Mouse (Mus musculus): ENCODE measurements at regions not wholly inside any gene's neighbourhood (a gene's known extent, or its start where the extent isn't known, plus 50 kb on each side); places are given as distances from the start of the nearest gene placed in this dataset.

DNA sequence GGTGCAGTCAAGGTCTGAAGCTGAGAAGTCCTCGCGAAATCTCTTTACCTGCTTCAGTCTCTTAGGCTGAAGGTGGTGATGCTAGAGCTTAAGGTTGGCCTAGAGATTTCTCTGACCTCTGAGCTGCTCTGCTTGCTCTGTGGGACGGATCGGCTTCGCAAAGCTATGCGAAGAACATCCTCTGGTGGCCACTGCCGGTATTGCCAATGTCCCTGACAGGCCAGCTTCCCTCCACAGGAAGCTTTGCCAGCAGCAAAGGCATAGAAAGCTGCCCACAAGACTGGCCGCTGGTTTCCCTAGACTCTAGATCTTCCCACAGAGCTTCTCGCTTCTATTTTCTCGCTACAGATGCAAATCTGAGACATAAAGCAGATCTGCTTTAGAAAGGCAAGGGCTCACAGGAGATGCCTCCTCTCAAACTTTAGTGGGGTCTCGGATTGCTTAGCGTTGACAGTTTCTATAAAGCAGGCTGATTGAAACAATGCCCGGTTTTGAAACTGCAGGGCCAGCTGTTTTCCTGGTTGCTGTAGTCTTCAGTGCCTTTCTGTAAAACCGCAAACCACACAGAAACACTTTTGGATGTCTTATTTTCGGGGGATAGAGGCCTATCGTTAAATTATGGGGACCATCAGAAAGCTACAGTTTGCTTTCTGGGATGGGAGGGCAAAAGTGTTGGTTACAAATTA lies 153.7 kb downstream of the Car8 start:
- H3K27ac ChIP-seq (ENCODE audit: insufficient read depth, low read depth): no peak overlapping the region
- no peaks in the 10 kb centered on the region for H3K27me3 ChIP-seq (replicated peaks)
- peak; percentile 35; the same call in 1 of the 2 replicates for TF ChIP-seq TCF12 (IDR thresholded peaks at IDR 0.05; ENCODE audit: low read depth, low read length)
- TF ChIP-seq ELF1 (IDR thresholded peaks at IDR 0.05; ENCODE audit: low read depth, low read length): 0 out of 2 replicates have a peak, but pooled peaks have one; percentile 18
- no peak for TF ChIP-seq ETS1 (conservative IDR thresholded peaks at IDR 0.05; ENCODE audit: low read depth, low read length)
- TF ChIP-seq UBTF (IDR thresholded peaks at IDR 0.05; ENCODE audit: low read depth, low read length): no peak
- TF ChIP-seq USF1 (IDR thresholded peaks at IDR 0.05; ENCODE audit: low read depth, low read length): no peak
- TF ChIP-seq RCOR1 (conservative IDR thresholded peaks at IDR 0.05; ENCODE audit: low read depth, low read length): peak; percentile 64; the same call in 1 of the 2 replicates
- 0 out of 2 replicates have a peak, but pooled peaks have one; percentile 27 for TF ChIP-seq MAFK (IDR thresholded peaks at IDR 0.05; ENCODE audit: insufficient replicate concordance, low read length)
- TF ChIP-seq MYC (IDR thresholded peaks at IDR 0.05; ENCODE audit: low read depth, low read length): no peak
- no peak for TF ChIP-seq ZKSCAN1 (IDR thresholded peaks at IDR 0.05; ENCODE audit: borderline replicate concordance, low read depth, low read length)
- TF ChIP-seq MXI1 (IDR thresholded peaks at IDR 0.05; ENCODE audit: low read depth, low read length): no peak
- TF ChIP-seq MAZ (IDR thresholded peaks at IDR 0.05; ENCODE audit: low read depth, low read length): no peak
- peak; percentile 29; the same call in 1 of the 2 replicates for TF ChIP-seq NRF1 (IDR thresholded peaks at IDR 0.05; ENCODE audit: low read depth, low read length)
- TF ChIP-seq TBP (conservative IDR thresholded peaks at IDR 0.05; ENCODE audit: low read depth, low read length): no peak
- no peak for TF ChIP-seq ZMIZ1 (IDR thresholded peaks at IDR 0.05; ENCODE audit: low read depth, low read length)
- no peak for TF ChIP-seq PAX5 (IDR thresholded peaks at IDR 0.05; ENCODE audit: low read length)
- TF ChIP-seq IRF4 (IDR thresholded peaks at IDR 0.05; ENCODE audit: low read depth, low read length): peak; percentile 51; the same call in 1 of the 2 replicates
- TF ChIP-seq SIN3A (IDR thresholded peaks at IDR 0.05; ENCODE audit: low read length): peak; percentile 45; the same call in 1 of the 2 replicates
- TF ChIP-seq RAD21 (IDR thresholded peaks at IDR 0.05; ENCODE audit: low read depth, low read length): peak; percentile 97
- TF ChIP-seq ZNF384 (IDR thresholded peaks at IDR 0.05; ENCODE audit: low read depth, low read length): no peak
- peak; percentile 45; the same call in 1 of the 2 replicates for TF ChIP-seq NELFE (IDR thresholded peaks at IDR 0.05; ENCODE audit: low read depth, low read length)
- no peak for TF ChIP-seq BHLHE40 (IDR thresholded peaks at IDR 0.05; ENCODE audit: low read depth, low read length)
- no peak for TF ChIP-seq JUND (conservative IDR thresholded peaks at IDR 0.05; ENCODE audit: low read depth, low read length)
- peak; percentile 62; the same call in 1 of the 2 replicates for TF ChIP-seq MEF2A (IDR thresholded peaks at IDR 0.05; ENCODE audit: borderline replicate concordance, low read depth, low read length)
- no peak for TF ChIP-seq USF2 (conservative IDR thresholded peaks at IDR 0.05; ENCODE audit: low read depth, low read length)
- no peak for TF ChIP-seq GABPA (IDR thresholded peaks at IDR 0.05; ENCODE audit: insufficient replicate concordance, low read depth, low read length)
- TF ChIP-seq EP300 (IDR thresholded peaks at IDR 0.05; ENCODE audit: low read length): no peak
- TF ChIP-seq KAT2A (IDR thresholded peaks at IDR 0.05; ENCODE audit: insufficient replicate concordance, low read length): no peak
- no peak for TF ChIP-seq E2F4 (IDR thresholded peaks at IDR 0.05; ENCODE audit: insufficient replicate concordance, low read depth, low read length)
- TF ChIP-seq CHD2 (IDR thresholded peaks at IDR 0.05; ENCODE audit: low read length): 0 out of 2 replicates have a peak, but pooled peaks have one; percentile 31
- TF ChIP-seq CTCF (conservative IDR thresholded peaks at IDR 0.05 in 1 of 2, IDR thresholded peaks at IDR 0.05 in 1 of 2; ENCODE audit: low read depth in 2 of 2, low read length in 2 of 2): peak; percentile 94 to 98
- peak; percentile 98 for TF ChIP-seq SMC3 (IDR thresholded peaks at IDR 0.05; ENCODE audit: low read depth, low read length)
- no peak for TF ChIP-seq POLR2AphosphoS2 (IDR thresholded peaks at IDR 0.05; ENCODE audit: low read depth, low read length)
- TF ChIP-seq CHD1 (IDR thresholded peaks at IDR 0.05; ENCODE audit: low read depth, low read length): no peak
- peak; percentile 92 for TF ChIP-seq ZC3H11A (IDR thresholded peaks at IDR 0.05; ENCODE audit: low read depth, low read length)
- H3K9ac ChIP-seq (ENCODE audit: insufficient read depth, low read depth): no peak overlapping the region
- H3K4me3 ChIP-seq (replicated peaks in 1 of 3; ENCODE audit: low read depth in 2 of 3, low read length in 2 of 3, poor library complexity in 1 of 3): no peak overlapping the region
- dilution Hi-C loops (cut with MboI; ENCODE audit: extremely low pct_ligation_motif_present, extremely low pct_unique_long_range_greater_than_20kb, low sequenced_read_pairs): no loop called here
- peaks cover 0 to 4% of the 10 kb centered on the region in 2 experiments; a peak in 1 of 4 replicates for H3K4me1 ChIP-seq (ENCODE audit: control insufficient read depth in 1 of 2, insufficient read depth in 2 of 2)
- no peak overlapping the region for H3K4me2 ChIP-seq (ENCODE audit: insufficient read depth, low read depth, poor library complexity, severe bottlenecking)
- no peaks in the 10 kb centered on the region for H3K9me3 ChIP-seq (replicated peaks; ENCODE audit: low read length)
- H3K36me3 ChIP-seq (replicated peaks in 1 of 2; ENCODE audit: control insufficient read depth in 1 of 2, insufficient read depth in 1 of 2, low read length in 1 of 2): no peaks in the 10 kb centered on the region
- in situ Hi-C loops (cut with MboI; ENCODE audit: low pct_ligation_motif_present, low pct_unique_long_range_greater_than_20kb, low sequenced_read_pairs): no loop called here
- H3K79me2 ChIP-seq (replicated peaks; ENCODE audit: control insufficient read depth, extremely low read depth, insufficient read depth, poor library complexity, severe bottlenecking): no peaks in the 10 kb centered on the region
- peak; percentile 74 for DNase-seq (ENCODE audit: extremely low read depth)

All from CH12.LX (cell line).